Mouse (Mus musculus) left cerebral cortex, postnatal 4 days (tissue): ENCODE data around the gene Zc3h12a. TPM values are rescaled to one million over a fixed set of nuclear protein-coding genes. Genes with fewer than 3 reads are reported as not detected.

Source experiments
- DNase-seq: peaks from one replicate; pipeline ENCODE4 v3.0.0-alpha.2; 2022
- intact Hi-C: fragments of 180-260 bp; cut with DNase I; formaldehyde crosslinking; loops from one replicate; pipeline ENCODE4 v1.15.1; 2025
- total RNA-seq, 2 experiments: library from RNA; stranded (reverse); gene quantifications; 2 replicates each; pipeline ENCODE4 v1.2.3; 2021

Zc3h12a gene
- total RNA-seq, 2 experiments from 2014 or later: 0.58 to 0.60 TPM

DNA sequence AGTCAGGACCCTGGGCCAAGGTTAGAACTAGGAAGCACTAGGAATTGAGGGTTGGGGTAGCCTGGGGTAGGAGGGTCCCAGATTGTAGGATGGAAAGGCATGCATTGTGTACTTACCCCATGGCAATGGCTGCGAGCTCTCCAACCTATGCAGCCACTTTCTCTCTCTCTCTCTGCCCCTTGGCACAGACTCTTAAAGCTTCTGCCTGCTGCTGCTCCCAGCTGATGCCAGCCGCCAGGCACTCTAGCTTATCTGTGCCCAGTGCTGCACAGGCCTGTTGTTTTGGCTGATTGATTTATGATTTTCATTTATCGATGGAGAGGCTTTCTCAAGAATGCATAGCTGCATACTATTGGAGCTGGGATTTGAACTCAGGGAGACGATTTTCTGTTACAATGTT, 20.3 kb upstream of the Zc3h12a start:
- DNase-seq: peak; percentile 51
- intact Hi-C loops: no loop called here

DNA sequence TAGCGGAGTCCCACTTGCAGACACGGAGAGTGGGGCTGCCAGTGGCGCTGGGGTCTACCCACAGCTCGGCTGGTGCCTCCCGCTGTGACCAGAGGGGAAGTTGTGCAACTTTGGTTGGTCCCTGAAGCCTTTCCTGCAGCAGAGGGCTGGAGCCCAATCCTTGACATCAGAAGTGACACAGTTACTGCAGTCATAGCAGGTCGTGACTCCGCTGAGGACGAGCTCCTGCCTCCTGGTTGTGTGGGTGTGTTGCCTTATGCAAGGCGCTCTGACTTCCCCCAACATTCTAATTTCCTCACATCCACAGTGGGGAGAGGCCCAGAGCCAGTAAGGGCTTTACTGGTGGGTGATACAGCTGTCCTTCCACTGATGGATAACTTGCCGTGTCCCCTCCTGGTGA, 17.6 kb upstream of the Zc3h12a start:
- DNase-seq: no peak
- intact Hi-C loops: no loop called here

DNA sequence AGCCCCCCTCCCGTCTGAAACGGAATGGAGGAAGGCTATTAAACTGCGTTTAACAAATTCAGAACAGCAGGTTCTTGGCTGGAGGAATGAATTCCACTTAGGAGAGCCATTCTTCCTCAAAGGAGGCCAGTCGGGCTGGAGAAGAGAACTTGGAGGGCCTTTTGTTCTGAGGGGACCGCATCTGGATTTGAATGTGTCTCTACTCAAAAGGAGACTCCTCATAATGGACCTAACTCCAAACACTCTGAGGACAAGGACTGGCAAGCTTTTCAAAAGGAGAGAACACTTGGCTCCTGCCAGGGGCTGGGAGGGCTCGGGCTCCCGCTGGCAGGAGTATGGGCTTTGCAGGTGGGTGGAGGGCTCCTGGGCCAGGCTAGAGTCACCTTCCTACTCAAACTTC, 17.0 kb upstream of the Zc3h12a start:
- DNase-seq: no peak
- intact Hi-C loops: no loop called here

DNA sequence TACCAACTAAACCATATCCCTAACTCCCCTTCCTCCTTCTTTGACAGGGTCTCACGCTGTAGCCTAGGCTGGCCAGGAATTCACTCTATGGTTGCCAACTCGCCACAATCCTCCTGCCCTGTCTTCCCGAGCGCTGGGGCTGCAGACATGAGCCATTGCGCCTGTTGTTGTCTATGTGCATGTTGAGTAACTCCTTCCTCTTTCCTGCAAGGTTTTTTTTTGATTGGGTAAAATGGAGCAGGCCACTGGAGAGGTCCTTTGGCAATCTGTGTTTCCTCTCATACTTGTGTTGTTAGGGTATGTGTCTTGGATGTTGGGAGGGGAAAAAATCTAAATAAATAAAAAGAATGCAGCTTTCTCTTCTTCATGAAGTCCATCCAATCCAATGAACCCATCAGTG, 16.6 kb upstream of the Zc3h12a start:
- DNase-seq: no peak
- intact Hi-C loops: no loop called here

DNA sequence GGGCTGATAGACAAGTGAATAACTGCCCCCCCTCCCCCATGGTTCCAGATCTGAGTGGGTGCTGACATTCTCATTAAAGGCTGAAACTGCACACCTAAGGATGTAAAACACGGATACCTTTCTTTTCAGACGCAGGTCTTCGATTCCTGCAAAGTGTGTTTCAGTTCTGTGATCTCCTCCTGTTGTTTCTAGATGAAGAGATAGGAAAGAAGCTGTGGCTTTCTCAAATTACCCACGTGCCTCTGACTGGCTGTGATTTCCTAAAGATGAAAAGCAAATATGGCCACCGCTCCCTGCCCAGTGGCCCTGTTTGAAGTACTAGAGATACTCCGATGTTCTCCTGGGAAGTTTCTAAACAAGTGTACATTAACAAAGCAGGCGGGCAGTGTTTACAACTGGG, 10.7 kb upstream of the Zc3h12a start:
- intact Hi-C loops: no loop called here
- DNase-seq: no peak

DNA sequence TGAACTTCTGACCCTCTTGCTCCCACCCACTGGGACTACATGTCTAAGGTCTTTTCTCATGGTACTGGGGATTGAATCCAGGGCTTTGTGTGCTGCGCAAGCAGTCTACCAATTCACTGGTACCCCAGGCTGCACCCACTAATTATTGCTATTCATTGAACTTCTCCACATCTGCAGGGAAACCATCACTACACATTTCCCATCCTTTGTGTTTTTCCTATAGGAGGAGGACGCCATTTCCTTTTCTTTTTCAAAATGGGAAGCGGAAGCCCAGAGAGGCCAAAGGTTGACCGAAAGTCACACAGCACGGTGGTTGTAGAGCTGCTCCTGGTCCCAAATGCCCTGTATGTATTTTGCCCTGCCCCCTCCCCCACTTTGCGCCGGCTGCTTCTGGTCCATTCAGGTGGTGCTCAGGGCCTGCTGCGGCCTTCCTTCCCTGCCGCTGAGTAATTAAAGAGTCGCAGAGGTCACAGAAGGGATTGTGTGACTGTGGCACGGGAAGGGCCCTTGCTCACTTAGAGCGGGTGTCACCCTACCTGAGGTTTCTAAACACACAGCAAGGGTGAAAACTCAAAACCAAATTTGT, 8.8 kb upstream of the Zc3h12a start:
- intact Hi-C loops: no loop called here
- no peak for DNase-seq

DNA sequence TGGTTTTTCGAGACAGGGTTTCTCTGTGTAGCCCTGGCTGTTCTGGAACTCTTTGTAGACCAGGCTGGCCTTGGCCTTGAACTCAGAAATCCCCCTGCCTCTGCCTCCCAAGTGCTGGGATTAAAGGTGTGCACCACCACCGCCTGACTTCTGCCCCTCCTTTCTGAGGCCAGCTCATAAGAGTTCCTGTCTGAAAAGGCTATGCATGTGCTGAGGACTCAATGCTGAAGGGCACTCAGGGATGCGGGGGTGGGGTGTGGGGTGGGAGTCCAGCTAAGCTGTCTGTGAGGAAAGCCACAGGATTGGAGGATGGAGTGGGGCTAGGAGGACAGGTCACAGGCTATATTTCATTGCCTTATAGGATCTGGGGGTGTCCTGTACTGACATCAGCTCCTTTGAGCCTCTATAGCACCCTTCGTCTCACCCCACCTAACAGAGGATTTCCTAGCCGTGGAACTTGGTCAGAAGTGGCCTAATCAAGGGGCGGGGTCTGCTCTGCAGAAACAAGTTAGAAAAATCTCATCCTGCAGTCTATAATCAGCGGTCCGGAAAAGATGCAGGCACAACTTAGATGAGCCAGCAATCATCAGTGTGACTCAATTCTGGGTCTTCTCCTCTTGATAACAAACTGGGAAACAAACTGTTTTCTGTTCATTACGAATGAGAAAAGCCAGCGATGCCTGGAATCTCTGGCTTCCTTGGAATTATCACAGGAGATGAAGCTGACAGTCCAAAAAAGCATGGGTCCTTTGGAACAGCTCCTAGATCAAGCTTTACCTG, 7.6 kb upstream of the Zc3h12a start:
- intact Hi-C loops: no loop called here
- DNase-seq: no peak

DNA sequence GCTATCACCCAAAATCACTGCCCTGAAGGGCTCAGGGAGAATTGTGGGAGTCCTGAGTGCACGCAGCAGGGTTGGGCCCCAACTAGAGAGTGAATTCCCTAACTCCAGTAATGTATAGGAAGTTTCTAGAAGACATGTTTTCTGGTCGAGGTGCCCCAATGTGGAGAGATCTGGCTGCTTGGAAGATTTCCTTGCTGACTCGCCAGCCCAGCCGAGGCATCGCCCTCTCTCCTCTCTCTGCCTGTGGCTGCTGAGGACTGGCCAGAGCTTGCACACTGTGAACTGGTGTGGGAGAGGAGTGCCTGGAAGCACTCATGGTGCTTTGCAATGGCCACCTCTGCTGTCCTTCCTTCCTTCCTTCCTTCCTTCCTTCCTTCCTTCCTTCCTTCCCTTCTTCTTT, 7.0 kb upstream of the Zc3h12a start:
- intact Hi-C loops: no loop called here
- no peak for DNase-seq

DNA sequence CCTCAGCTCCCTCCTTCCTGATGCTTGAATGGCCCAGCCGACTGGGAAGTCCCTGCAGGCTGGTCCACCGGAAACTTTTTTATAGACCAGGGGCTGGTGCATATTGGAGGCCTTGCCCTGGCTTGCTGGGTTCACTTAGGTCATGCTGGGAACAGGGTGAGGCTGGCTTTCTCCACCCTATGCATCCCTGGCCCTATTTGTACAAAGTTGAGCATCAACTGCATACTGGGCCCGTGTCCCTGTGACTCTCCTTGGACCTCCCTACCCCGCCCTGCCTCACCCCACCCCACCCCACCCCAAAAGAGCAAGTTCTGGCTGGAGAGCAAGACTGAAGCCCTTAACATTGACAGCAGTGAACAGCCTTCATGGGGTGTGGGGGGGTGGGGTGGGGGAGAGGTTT, 6.6 kb upstream of the Zc3h12a start:
- no peak for DNase-seq
- intact Hi-C loops: no loop called here

DNA sequence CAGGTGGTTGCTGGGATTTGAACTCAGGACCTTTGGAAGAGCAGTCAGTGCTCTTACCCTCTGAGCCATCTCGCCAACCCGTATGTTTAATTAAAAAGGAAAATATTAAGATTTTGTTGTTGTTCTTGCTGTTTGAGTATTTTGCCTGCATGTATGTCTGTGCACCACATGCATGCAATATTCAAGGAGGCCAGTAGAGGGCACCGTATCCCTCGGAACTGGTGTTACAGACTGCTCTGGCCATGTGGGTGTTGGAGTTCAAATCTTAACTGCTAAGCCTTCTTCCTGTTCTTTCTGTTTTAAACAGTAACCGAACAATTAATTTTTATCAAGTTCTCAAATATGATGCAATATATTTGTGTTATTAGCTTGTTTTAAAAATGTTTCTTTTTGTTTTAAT, 4.8 kb upstream of the Zc3h12a start:
- intact Hi-C loops: no loop called here
- DNase-seq: peak; percentile 86

DNA sequence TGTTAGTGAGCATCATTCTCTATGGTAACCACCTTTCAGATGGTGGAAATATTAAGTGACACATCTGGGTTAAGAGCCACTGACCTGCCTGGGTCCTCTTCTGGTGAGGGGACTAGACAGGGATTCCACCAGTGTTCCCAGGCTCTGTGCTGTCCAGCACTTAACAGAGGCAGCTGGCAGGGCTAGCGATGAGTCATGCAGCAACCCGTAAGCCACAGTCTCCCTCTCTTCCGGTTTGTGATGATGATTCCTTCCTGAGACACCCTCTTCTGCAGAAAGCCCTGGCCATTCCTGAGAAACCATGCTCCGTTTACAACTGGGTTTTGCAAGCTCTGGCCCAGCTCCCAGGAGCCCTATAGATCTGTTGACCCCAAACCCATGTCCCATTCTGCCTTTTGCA, 3.9 kb upstream of the Zc3h12a start:
- intact Hi-C loops: no loop called here
- DNase-seq: no peak

DNA sequence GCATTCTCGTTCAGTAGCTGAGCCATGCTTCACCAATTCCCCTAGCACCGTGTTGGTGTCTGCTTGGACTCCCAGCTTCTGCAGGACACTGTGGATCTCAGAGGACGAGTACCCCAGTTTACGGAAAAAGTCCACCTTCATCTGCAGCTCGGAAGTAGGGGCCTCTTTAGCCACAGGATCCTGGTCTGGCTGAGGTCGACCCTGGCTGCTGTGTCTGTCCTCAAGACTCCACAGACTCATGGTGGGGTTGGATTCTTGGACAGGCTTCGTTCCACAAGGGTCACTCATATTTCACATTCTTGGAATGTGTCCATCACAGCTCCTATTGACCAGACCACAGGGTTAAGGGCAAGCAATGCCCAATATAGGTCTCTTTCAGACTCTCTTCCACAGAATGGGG, 879 bp downstream of the Zc3h12a start:
- no peak for DNase-seq
- intact Hi-C loops: no loop called here

DNA sequence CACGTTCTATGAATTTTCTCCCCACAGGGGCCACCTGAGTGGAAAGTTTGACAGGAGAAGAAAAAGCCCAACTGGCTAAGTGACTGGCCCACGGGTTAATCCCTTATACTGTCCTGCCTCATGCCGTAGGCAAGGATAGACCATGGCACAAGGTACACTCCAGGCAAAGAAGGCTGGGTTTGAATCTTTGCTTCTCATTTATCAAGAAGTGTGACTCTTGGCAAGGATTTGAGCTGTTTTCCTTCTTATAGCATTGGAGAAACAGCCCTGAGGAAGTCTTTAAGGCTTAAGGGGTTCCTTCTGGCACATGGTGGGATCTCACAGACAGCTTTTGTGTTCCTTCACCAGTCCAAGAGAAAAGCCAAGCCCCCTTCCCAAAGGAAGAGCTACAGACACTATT, 1.5 kb downstream of the Zc3h12a start:
- no peak for DNase-seq
- intact Hi-C loops: no loop called here

DNA sequence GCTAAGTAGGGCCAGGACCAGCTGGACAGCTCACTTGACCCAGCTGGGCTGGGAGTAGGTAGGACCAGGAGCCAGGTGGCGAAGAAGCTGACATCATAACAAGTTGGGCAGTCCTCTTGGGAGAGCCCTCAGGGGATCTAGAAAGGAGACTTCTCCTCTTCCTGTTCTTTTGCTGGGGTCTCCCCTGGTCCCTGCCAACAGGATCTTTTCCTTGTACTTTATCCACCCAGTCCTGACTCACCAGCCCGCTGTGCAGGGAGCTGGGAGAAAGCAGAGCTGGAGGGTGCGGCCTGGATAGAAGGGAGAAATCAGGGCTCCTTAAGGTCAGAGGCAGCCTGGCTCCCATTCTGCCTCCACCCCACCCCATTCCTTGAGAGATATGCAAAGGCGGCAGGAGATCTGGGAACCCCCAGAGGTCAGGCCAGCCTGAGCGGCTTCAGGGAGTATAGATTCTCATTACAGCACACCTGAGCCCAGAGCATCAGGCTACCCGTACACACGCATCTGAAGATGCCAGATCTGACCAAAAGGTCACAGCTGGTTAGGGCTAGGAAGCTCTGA, 2.2 kb downstream of the Zc3h12a start:
- no peak for DNase-seq
- intact Hi-C loops: no loop called here

DNA sequence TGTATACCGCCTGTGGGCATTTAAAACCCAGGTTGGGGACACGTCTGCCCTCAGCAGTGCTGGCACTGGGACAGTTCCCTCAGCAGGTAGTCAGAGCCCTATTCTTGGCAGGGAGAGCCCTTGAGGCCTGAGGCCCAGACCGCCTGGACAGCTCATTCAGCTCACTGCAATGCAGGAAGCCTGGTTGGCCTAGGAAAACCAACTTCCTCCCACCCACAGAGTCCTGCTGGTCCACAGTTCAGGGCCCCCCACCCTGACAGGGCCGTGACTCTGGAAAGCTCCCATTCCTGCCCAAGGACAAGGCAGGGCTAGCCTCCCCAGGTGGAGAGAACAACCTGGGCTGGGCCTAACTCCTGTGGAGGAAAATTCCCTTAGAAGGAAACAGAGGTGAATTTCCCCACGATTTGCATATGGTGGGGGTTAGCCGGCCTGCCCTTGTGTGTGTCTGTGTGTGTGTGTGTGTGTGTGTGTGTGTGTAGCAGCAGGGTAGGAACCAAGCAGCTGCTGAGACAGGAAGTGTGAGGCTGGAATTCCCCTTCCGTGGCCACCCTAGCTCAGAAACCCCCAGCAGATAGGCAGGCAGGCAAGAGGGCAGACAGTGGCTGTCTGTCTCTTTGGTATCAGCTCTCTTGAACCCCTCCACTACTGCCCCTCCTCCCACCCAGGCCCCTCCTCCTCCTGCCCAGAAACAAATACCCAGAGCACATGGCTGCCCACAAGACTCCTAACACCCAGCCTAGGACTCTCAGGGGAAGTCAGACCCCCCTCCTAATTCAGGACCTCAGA, 3.0 kb downstream of the Zc3h12a start:
- intact Hi-C loops: no loop called here
- DNase-seq: no peak

DNA sequence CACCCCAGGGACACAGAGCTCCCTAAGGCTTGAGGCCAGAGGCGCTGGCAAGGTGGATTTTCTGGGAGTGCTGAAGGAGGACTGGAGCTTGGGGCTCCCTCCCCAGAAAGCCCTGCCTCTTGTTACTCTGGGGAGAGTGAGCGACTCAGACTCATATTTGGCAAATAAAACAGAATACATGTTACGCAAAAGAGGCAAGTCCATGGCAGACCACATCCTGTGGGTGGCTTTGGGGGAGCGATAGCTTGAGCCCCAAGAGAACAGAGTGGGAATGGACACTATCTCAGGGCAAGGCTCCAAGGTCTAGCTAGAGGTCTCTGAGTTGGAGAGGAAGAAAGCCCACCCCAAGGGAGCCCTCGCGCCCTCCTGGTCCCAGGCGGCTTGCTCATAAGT, 4.4 kb downstream of the Zc3h12a start:
- no peak for DNase-seq
- intact Hi-C loops: no loop called here

DNA sequence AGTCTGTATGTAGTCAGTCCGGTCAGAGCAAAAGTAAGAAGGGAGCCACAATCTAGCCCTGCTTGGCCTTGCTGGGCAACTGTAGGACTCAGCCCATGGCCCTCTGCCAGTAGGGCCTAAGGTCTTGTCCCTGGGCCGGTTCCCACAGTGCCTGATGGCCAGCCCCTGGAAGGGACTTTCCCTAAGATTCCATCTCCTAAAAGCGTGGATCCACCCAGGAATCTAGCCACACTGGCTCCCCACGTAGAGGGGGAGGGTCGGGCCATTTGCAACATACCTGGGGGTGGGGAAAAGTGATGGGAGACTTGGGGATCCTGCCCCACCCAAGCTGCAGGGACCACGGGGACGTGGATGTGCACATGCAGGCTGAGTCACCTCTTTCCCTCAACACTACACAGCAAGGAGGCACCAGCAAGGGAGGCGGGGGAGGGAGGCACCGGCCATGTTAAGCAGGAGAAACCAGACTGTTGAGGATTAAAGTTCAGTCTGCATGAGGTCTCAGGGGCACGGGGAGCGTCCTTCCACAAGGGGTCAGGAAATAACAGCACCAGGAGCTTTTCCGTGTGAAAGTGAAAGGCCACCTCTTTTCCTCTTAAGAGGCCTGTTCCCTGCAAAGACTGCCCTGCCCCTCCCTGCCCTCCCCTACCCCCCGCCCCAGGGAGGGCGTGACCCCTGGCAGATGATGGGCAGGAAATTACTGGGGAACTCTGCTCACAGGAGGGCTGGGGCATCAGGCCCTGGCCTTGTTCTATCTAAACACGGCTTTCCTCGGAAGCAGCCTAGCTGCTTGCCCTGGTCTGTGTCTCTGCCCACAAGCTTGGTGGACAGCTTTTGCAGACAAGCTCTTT, 5.0 kb downstream of the Zc3h12a start:
- no peak for DNase-seq
- intact Hi-C loops: no loop called here

DNA sequence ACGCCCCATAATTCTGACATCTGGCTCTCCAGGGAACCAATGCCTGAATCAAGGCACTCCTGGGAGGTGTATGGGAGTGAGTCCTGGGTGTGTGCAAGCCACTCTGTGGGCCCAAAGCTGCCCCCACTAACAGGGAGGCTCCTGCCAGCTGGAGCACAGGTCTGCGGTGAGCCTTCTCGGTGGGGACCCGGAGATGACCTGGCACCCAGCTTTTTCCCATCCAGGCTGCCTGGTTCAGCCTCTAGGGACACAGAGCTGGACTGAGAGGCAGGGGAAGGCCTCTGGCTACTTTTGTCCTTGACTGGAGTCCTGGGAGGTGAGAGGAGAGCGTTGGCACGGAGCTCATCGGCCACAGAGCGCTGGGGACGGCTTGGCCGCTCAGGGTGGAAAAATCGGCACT, 7.9 kb downstream of the Zc3h12a start:
- no peak for DNase-seq
- intact Hi-C loops: no loop called here

DNA sequence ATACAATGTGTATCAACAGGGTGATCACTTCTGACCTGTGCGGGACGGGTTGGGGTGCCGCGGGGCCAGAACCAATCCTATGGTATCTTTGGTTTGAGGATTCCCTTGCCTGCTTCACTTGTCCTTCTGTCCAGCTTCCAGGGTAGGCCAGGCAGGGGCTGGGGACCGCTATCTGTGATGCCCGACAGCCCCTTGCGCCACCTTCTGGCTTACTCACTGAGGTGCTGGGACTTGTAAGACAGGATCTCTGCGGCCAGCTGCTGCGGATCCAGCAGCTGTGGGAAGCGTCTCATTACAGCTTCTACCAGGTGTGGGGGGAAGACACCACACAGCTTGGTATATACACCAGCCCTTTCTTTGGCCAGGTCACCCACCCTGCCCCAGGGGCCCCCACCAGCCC, 8.6 kb downstream of the Zc3h12a start:
- intact Hi-C loops: no loop called here
- DNase-seq: peak; percentile 36

DNA sequence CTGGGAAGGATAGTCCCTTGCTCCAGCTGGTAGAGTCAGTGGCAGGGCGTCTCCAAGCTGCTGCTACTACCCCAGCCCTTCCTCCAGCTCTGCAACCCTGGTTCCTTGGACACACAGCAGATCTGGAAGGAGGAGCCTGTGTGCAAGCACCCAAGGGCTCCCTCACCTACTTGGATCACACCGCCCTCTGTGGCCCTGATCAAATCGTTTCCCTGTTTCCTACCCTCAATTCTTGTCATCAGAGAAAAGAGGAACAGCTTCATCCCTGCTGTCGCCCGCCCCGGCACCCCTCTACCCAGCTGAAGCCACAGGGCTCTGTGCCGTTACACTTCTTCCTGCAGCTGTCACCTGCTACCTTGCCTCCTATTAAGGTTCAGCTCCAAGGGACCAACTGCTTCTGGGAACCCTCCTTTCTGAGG, 9.7 kb downstream of the Zc3h12a start:
- intact Hi-C loops: no loop called here
- DNase-seq: no peak

DNA sequence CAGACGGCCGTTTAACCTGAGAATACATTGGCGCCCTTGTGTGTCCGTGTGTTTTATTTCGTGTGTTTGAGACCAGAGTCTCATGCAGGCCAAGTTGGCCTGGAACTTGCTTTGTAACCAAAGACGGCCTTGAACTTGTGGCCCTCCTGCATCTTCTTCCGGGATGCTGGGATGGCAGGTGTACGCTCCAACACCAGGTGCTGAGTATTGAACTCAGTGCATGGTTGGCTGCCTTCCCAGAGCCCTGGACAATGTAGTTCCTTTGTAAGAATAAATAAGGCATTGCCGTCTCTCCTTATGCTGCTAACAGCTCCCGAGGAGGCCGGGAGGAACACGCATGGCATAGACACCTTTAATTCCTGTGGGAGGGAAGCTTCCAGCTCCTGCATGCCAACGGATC, 10.7 kb downstream of the Zc3h12a start:
- peak; percentile 34 for DNase-seq
- intact Hi-C loops: no loop called here
